29 mouse cellular contexts compared by ENCODE assay signal in the genomic region with DNA sequence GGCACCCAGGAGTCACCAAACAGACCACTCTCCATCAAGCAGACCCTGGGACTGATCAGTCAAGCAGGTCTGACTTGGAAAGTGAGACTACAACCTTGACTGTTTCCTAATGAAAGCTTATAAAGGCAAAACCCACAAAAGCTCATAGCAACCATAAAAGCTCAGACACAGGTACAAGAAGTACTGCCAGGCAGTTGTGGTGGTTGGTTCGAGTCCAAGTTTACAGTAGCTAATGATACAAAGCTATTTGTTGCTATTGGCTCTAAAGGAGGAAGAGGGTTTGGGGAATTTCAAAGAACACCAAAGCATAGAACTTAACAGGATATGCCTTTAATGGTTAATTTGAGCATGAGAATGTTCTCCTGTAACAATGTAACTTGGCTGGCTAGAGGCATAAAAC. TPM values are rescaled to one million over a fixed set of nuclear protein-coding genes. Genes with fewer than 3 reads are reported as not detected.
"Had no signal": no experiment of that assay in that cellular context is flagged by ENCODE, and none has a peak within 500 bp of the region (broad histone marks: within the 10 kb centered on the region; RNA-seq: fewer than 3 reads in every experiment).

No protein-coding gene starts in this region.

- H3K4me3 ChIP-seq: intestine, embryonic 15.5 days; limb, embryonic 15.5 days; liver, embryonic 13.5 days; stomach, embryonic 15.5 days had no signal

- H3K27ac ChIP-seq: intestine, embryonic 15.5 days; kidney, postnatal 0 days; limb, embryonic 15.5 days; liver, embryonic 13.5 days; stomach, embryonic 15.5 days had no signal

- ATAC-seq: intestine, embryonic 15.5 days had no signal

- DNase-seq: kidney, adult 11 months; kidney, adult 9 months; kidney, postnatal 25 days; left cerebral cortex, postnatal 4 days; liver, embryonic 13.5 days; lung, adult 2 months; lung, postnatal 14 days; lung, postnatal 4 days; midbrain, embryonic 14.5 days; right cerebral cortex, adult 18-20 months; right cerebral cortex, postnatal 14 days; right cerebral cortex, postnatal 4 days; spleen, adult 18-20 months; thymus, postnatal 25 days had no signal

- H3K4me1 ChIP-seq: intestine, embryonic 15.5 days; limb, embryonic 15.5 days; liver, embryonic 13.5 days; stomach, embryonic 15.5 days had no signal

- H3K4me2 ChIP-seq: intestine, embryonic 15.5 days; limb, embryonic 15.5 days; liver, embryonic 13.5 days; midbrain, embryonic 11.5 days; stomach, embryonic 15.5 days had no signal

- H3K9me3 ChIP-seq: intestine, embryonic 15.5 days; limb, embryonic 15.5 days; liver, embryonic 13.5 days; stomach, embryonic 15.5 days had no signal

- H3K9ac ChIP-seq: intestine, embryonic 15.5 days; limb, embryonic 15.5 days; liver, embryonic 13.5 days; stomach, embryonic 15.5 days had no signal

- H3K36me3 ChIP-seq: intestine, embryonic 15.5 days; limb, embryonic 15.5 days; liver, embryonic 13.5 days; stomach, embryonic 15.5 days had no signal

- H3K27me3 ChIP-seq: intestine, embryonic 15.5 days; limb, embryonic 15.5 days; stomach, embryonic 15.5 days had no signal

RNA-seq across cellular contexts. Expression of a gene that starts 30.1 kb away (rescaled TPM):
- total RNA-seq: layer of hippocampus, postnatal 10 days; left cerebral cortex, postnatal 4 days; megakaryocyte progenitor cell, adult 5-6 weeks; megakaryocyte-erythroid progenitor cell, adult 5-6 weeks had no signal
- polyA plus RNA-seq: intestine, embryonic 15.5 days; kidney, postnatal 0 days; large intestine, adult 2 months; limb, embryonic 15.5 days; liver, embryonic 13.5 days; liver, embryonic 16.5 days; lung, adult 2 months; lung, embryonic 16.5 days; midbrain, embryonic 14.5 days; midbrain, postnatal 0 days; neural tube, embryonic 11.5 days; neural tube, embryonic 14.5 days; stomach, embryonic 15.5 days; thymus, postnatal 0 days had no signal
